Mouse (Mus musculus) G1E (cell line): ENCODE results near the gene Cd8b1.

Experiments
- CTCF ChIP-seq: IDR thresholded peaks from 2 replicates; pipeline ENCODE4 v1.5.1; 2012; ENCODE audit warnings: low read depth, low read length, inconsistent platforms, mixed read lengths
- GATA1 ChIP-seq: IDR thresholded peaks from 2 replicates; pipeline ENCODE4 v1.6.1; 2012; ENCODE audit warnings: borderline replicate concordance, low read length, inconsistent platforms, mixed read lengths
- GATA2 ChIP-seq: IDR thresholded peaks from 2 replicates; pipeline ENCODE4 v1.6.1; 2012; ENCODE audit warnings: low read depth, low read length, inconsistent platforms, borderline replicate concordance
- POLR2AphosphoS5 ChIP-seq: IDR thresholded peaks from 2 replicates; pipeline ENCODE4 v1.6.1; 2012; ENCODE audit warnings: low read depth, low read length, inconsistent platforms; ENCODE audit not compliant: insufficient replicate concordance
- TAL1 ChIP-seq: conservative IDR thresholded peaks from 2 replicates; pipeline ENCODE4 v1.6.1; 2012; ENCODE audit warnings: low read depth, low read length, inconsistent platforms, mixed read lengths

- TF ChIP-seq GATA1 = no peak
- TF ChIP-seq POLR2AphosphoS5 = no peak
- TF ChIP-seq CTCF = no peak
- no peak for TF ChIP-seq TAL1
- no peak for TF ChIP-seq GATA2
Measured at GRCm38 (mm10) chr6:71360221-71360620, 37.6 kb downstream of the Cd8b1 start.
